Comparison of ENCODE assay signal across 8 mouse cellular contexts in genomic region chr19:6117346-6117985, GRCm38 (mm10). TPM values are rescaled to one million over a fixed set of nuclear protein-coding genes. Genes with fewer than 3 reads are reported as not detected.
DNase-seq lines count a peak whose midpoint lies in the region; ATAC-seq and TF ChIP-seq lines count a peak whose summit lies in the region.

No protein-coding gene starts in this region.

- no peaks in the 10 kb centered on the region; the same call in 1 of the 2 replicates for H3K36me3 ChIP-seq in thymus, adult 2 months (ENCODE audit: control insufficient read depth, insufficient read depth, low read length)
- peaks cover 15% of the 10 kb centered on the region for H3K36me3 ChIP-seq in intestine, embryonic 16.5 days (ENCODE audit: control insufficient read depth, insufficient read depth, low read length)

- H3K27ac ChIP-seq in gastrocnemius, adult 2 months, result peak overlapping the region; percentile 92
- no peak overlapping the region for H3K27ac ChIP-seq in thymus, adult 2 months (ENCODE audit: control insufficient read depth, insufficient read depth, low read length)
- peak overlapping the region; percentile 97 for H3K27ac ChIP-seq in intestine, embryonic 16.5 days (ENCODE audit: low read length)
- H3K27ac ChIP-seq in olfactory bulb, adult 2 months (ENCODE audit: insufficient read depth, low read depth, low read length), result peak overlapping the region; percentile 68

- H3K4me3 ChIP-seq in gastrocnemius, adult 2 months, result peak overlapping the region; percentile 78
- H3K4me3 ChIP-seq in thymus, adult 2 months (ENCODE audit: control insufficient read depth, insufficient read depth, low read length), result peak overlapping the region; percentile 66
- H3K4me3 ChIP-seq in intestine, embryonic 16.5 days (ENCODE audit: low read length), result peak overlapping the region; percentile 91
- H3K4me3 ChIP-seq in olfactory bulb, adult 2 months (ENCODE audit: insufficient read depth, low read depth, low read length), result peak overlapping the region; percentile 89

- intact Hi-C loops in gastrocnemius, adult 2 months (cut with DNase I), result loop anchor here (2.0 to 5.0 kb wide), 2 partner anchors 33 to 70 kb away; partner anchors contain the start of genes Cdca5, Syvn1 and Zfpl1
- intact Hi-C loops in gastrocnemius, postnatal 36 days (cut with DNase I), result loop anchor here (5.0 kb wide), 1 partner anchor 35 kb away; the partner anchor contains the start of genes Cdca5, Gm28374, Tmem262 and Zfpl1
- intact Hi-C loops in left cerebral cortex, postnatal 10 days (cut with DNase I), result loop anchor here (5.0 kb wide), 1 partner anchor 40 kb away; the partner anchor contains the start of gene Vps51

- no peak for DNase-seq in gastrocnemius, adult 2 months
- DNase-seq in gastrocnemius, postnatal 36 days, result no peak
- no peak for DNase-seq in thymus, adult 2 months
- no peak for DNase-seq in thymus, postnatal 36 days
- no peak for DNase-seq in left cerebral cortex, adult 11 months (ENCODE audit: low spot score)
- DNase-seq in left cerebral cortex, postnatal 10 days (ENCODE audit: extremely low spot score in 1 of 2, low spot score in 2 of 2), result no peak

- H3K27me3 ChIP-seq in thymus, adult 2 months (ENCODE audit: control insufficient read depth, insufficient read depth, low read length), result no peaks in the 10 kb centered on the region
- H3K27me3 ChIP-seq in intestine, embryonic 16.5 days (replicated peaks; ENCODE audit: control insufficient read depth, insufficient read depth, low read length), result no peaks in the 10 kb centered on the region

- no peak for TF ChIP-seq CTCF in gastrocnemius, adult 2 months (IDR thresholded peaks at IDR 0.05)
- no peak for TF ChIP-seq CTCF in thymus, adult 2 months (IDR thresholded peaks at IDR 0.05; ENCODE audit: borderline replicate concordance, control insufficient read depth, extremely low read depth, insufficient read depth, low read length, poor library complexity)
- no peak for TF ChIP-seq CTCF in olfactory bulb, adult 2 months (IDR thresholded peaks at IDR 0.05; ENCODE audit: insufficient read depth, low read depth, low read length)

- H3K9ac ChIP-seq in intestine, embryonic 16.5 days (ENCODE audit: low read depth, low read length), result peak overlapping the region; percentile 93

- TF ChIP-seq POLR2A in thymus, adult 2 months (IDR thresholded peaks at IDR 0.05; ENCODE audit: control insufficient read depth, extremely low read depth, insufficient read depth, low read length, poor library complexity), result no peak; the same call in 1 of the 2 replicates
- no peak for TF ChIP-seq POLR2A in olfactory bulb, adult 2 months (IDR thresholded peaks at IDR 0.05; ENCODE audit: insufficient read depth, low read depth, low read length)

- H3K4me1 ChIP-seq in thymus, adult 2 months (replicated peaks; ENCODE audit: control insufficient read depth, insufficient read depth, low read length), result peaks cover 8% of the 10 kb centered on the region; the same call in 1 of the 2 replicates
- H3K4me1 ChIP-seq in intestine, embryonic 16.5 days (ENCODE audit: control insufficient read depth, insufficient read depth, low read length), result peaks cover 32% of the 10 kb centered on the region
- H3K4me1 ChIP-seq in olfactory bulb, adult 2 months (ENCODE audit: control insufficient read depth, insufficient read depth, low read length), result peaks cover 11% of the 10 kb centered on the region

- 4% methylated on average over 32 of the region's 32 CpGs for WGBS in thymus, adult 2 months
- 4% methylated on average over 32 of the region's 32 CpGs for WGBS in intestine, embryonic 16.5 days
- 4% methylated on average over 32 of the region's 32 CpGs for WGBS in olfactory bulb, adult 2 months

- H3K9me3 ChIP-seq in intestine, embryonic 16.5 days (ENCODE audit: control insufficient read depth, low read length), result no peaks in the 10 kb centered on the region

- no peak for ATAC-seq in intestine, embryonic 16.5 days

- H3K4me2 ChIP-seq in intestine, embryonic 16.5 days (ENCODE audit: low read depth, low read length), result peak overlapping the region; percentile 85

RNA-seq across cellular contexts. Expression of gene Sac3d1, which starts 1.0 kb away (rescaled TPM):
- total RNA-seq in gastrocnemius, adult 2 months (2021), result 1 to 10 TPM; 9.2 to 9.3 TPM
- 1 to 10 TPM; 8.7 to 9.8 TPM for total RNA-seq in gastrocnemius, postnatal 36 days (2021)
- polyA plus RNA-seq in thymus, adult 2 months (2012; rRNA removed), result 71.3 and 90.1 TPM in 2 replicates
- 33.4 and 35.7 TPM in 2 replicates for polyA plus RNA-seq in intestine, embryonic 16.5 days (2015; fragmentation: Nextera tagmentation; extraction: Ambion mirVana)
- not detected in 2 replicates for polyA plus RNA-seq in olfactory bulb, adult 2 months (2012; ENCODE audit: insufficient read depth, insufficient read length, low replicate concordance, missing spikeins)
- 10 to 100 TPM; 23.0 to 24.7 TPM for total RNA-seq in left cerebral cortex, postnatal 10 days (2021)

RNA-seq across cellular contexts. Expression of gene Snx15, which starts 10.6 kb away (rescaled TPM):
- total RNA-seq in gastrocnemius, adult 2 months (2021), result 10 to 100 TPM in 1 of 2 experiments, 1 to 10 TPM in 1; 9.0 to 10.0 TPM
- 10 to 100 TPM in 1 of 2 experiments, 1 to 10 TPM in 1; 8.6 to 10.6 TPM for total RNA-seq in gastrocnemius, postnatal 36 days (2021)
- polyA plus RNA-seq in thymus, adult 2 months (2012; rRNA removed), result 80.9 and 86.2 TPM in 2 replicates
- 36.8 and 37.0 TPM in 2 replicates for polyA plus RNA-seq in intestine, embryonic 16.5 days (2015; fragmentation: Nextera tagmentation; extraction: Ambion mirVana)
- polyA plus RNA-seq in olfactory bulb, adult 2 months (2012; ENCODE audit: insufficient read depth, insufficient read length, low replicate concordance, missing spikeins), result not detected in 2 replicates
- 10 to 100 TPM; 39.1 to 41.3 TPM for total RNA-seq in left cerebral cortex, postnatal 10 days (2021)

RNA-seq across cellular contexts. Expression of gene Naaladl1, which starts 11.9 kb away (rescaled TPM):
- total RNA-seq in gastrocnemius, adult 2 months (2021), result not detected
- total RNA-seq in gastrocnemius, postnatal 36 days (2021), result not detected
- polyA plus RNA-seq in thymus, adult 2 months (2012; rRNA removed), result 1.8 and 2.1 TPM in 2 replicates
- polyA plus RNA-seq in intestine, embryonic 16.5 days (2015; fragmentation: Nextera tagmentation; extraction: Ambion mirVana), result 71.9 and 102 TPM in 2 replicates
- not detected in 2 replicates for polyA plus RNA-seq in olfactory bulb, adult 2 months (2012; ENCODE audit: insufficient read depth, insufficient read length, low replicate concordance, missing spikeins)
- under 1 TPM; 0.13 to 0.18 TPM for total RNA-seq in left cerebral cortex, postnatal 10 days (2021)

RNA-seq across cellular contexts. Expression of gene AC131692.1, which starts 23.2 kb away (rescaled TPM):
- not detected for total RNA-seq in gastrocnemius, adult 2 months (2021)
- not detected for total RNA-seq in gastrocnemius, postnatal 36 days (2021)
- polyA plus RNA-seq in thymus, adult 2 months (2012; rRNA removed), result 0.57 and 0.66 TPM in 2 replicates
- 0.28 and 0.29 TPM in 2 replicates for polyA plus RNA-seq in intestine, embryonic 16.5 days (2015; fragmentation: Nextera tagmentation; extraction: Ambion mirVana)
- not detected in 2 replicates for polyA plus RNA-seq in olfactory bulb, adult 2 months (2012; ENCODE audit: insufficient read depth, insufficient read length, low replicate concordance, missing spikeins)
- not detected for total RNA-seq in left cerebral cortex, postnatal 10 days (2021)

RNA-seq across cellular contexts. Expression of gene Batf2, which starts 23.3 kb away (rescaled TPM):
- under 1 TPM; 0.23 to 0.75 TPM for total RNA-seq in gastrocnemius, adult 2 months (2021)
- total RNA-seq in gastrocnemius, postnatal 36 days (2021), result under 1 TPM; 0.17 to 0.26 TPM
- polyA plus RNA-seq in thymus, adult 2 months (2012; rRNA removed), result 3.6 and 4.6 TPM in 2 replicates
- polyA plus RNA-seq in intestine, embryonic 16.5 days (2015; fragmentation: Nextera tagmentation; extraction: Ambion mirVana), result 1.1 and 1.8 TPM in 2 replicates
- polyA plus RNA-seq in olfactory bulb, adult 2 months (2012; ENCODE audit: insufficient read depth, insufficient read length, low replicate concordance, missing spikeins), result not detected in 2 replicates
- under 1 TPM in 1 of 2 experiments, not detected in 1; 0.43 TPM for total RNA-seq in left cerebral cortex, postnatal 10 days (2021)
